Mouse (Mus musculus): ENCODE results near the gene D830030K20Rik. TPM values are rescaled to one million over a fixed set of nuclear protein-coding genes. Genes with fewer than 3 reads are reported as not detected.
"Not testable (repeated sequence)": the region's sequence is repeated elsewhere in the genome, so short reads cannot be mapped to it uniquely, and the experiment has no call there.

D830030K20Rik gene
- under 1 TPM in 2 of 4 experiments, not detected in 2; 0.38 to 0.71 TPM for total RNA-seq (2022)

- not testable (repeated sequence) for DNase-seq
Measured at GRCm38 (mm10) chr14:3208272-3209152, at the start of gene D830030K20Rik. Gene D830030K20Rik, plus strand, starts transcription at chr14:3208488.

- not testable (repeated sequence) for DNase-seq
Measured at GRCm38 (mm10) chr14:3187955-3188354, 20.3 kb upstream of the D830030K20Rik start, which contains the start of gene Gm5795. Gene Gm5795, plus strand, starts transcription at chr14:3188255.

- DNase-seq: not testable (repeated sequence)
Measured at GRCm38 (mm10) chr14:3209367-3209766, 1.1 kb downstream of the D830030K20Rik start.

GRCm38 (mm10) chr14:3262531-3262930 lies 54.2 kb downstream of the D830030K20Rik start:
- not testable (repeated sequence) for DNase-seq

Other genes starting within 250 kb of the D830030K20Rik start
- not detected for gene Gm2888, start 178.5 kb upstream of the D830030K20Rik start, total RNA-seq (2022)
- gene Gm2897, start 159.2 kb upstream of the D830030K20Rik start, total RNA-seq (2022): 1 to 10 TPM in 1 of 4 experiments, under 1 TPM in 1, not detected in 2; 0.65 to 1.0 TPM
- not detected for gene Gm10340, start 74.5 kb upstream of the D830030K20Rik start, total RNA-seq (2022)
- gene Gm5795, start 20.2 kb upstream of the D830030K20Rik start, total RNA-seq (2022): not detected
- not detected for gene Gm2956, start 124.1 kb downstream of the D830030K20Rik start, total RNA-seq (2022)
- not detected for gene Gm10413, start 186.6 kb downstream of the D830030K20Rik start, total RNA-seq (2022)
- under 1 TPM in 2 of 4 experiments, not detected in 2; 0.16 to 0.17 TPM for gene Gm10409, start 204.1 kb downstream of the D830030K20Rik start, total RNA-seq (2022)
- gene Gm3005, start 219.6 kb downstream of the D830030K20Rik start, total RNA-seq (2022): under 1 TPM in 1 of 4 experiments, not detected in 3; 0.12 TPM
- gene Gm10408, start 240.9 kb downstream of the D830030K20Rik start, total RNA-seq (2022): not detected